Mouse (Mus musculus): Measurements from ENCODE around the gene Ankrd40.

DNA sequence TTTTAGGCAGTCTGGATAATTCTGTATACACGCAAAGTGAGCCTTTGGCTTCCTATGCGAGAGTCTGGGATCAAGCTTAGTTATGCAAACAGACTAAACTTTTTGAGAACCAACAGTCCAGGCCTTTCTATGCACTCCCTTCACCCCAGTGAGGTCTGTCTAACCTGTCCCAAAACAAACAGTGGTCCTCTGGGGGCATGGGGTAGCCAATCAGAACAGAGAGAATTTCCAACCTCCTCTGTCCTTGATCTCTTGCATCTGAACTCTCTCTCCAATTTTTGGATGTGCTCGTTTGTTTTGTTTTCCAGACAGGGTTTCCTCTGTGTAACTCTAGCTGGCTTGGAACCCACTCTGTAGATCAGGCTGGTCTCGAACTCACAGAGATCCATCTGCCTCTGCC lies 61.2 kb downstream of the Ankrd40 start:
- no peak for TF ChIP-seq CTCF (IDR thresholded peaks at IDR 0.05; ENCODE audit: low read depth, low read length)
- TF ChIP-seq POLR2A (IDR thresholded peaks at IDR 0.05; ENCODE audit: borderline replicate concordance, low read depth, low read length) = no peak
